Mouse (Mus musculus): ENCODE results near the gene Cd3g.

GRCm38 (mm10) chr9:44954432-44954831 lies 25.8 kb downstream of the Cd3g start:
- TF ChIP-seq GATA1 (IDR thresholded peaks at IDR 0.05; ENCODE audit: borderline replicate concordance, low read length) (no peak), FLI1 (IDR thresholded peaks at IDR 0.05; ENCODE audit: low read length) (no peak)

Measured in megakaryocyte, embryonic 14.5 days (primary cell).